Comparison of ENCODE assay signal across 22 mouse cellular contexts in the genomic region with DNA sequence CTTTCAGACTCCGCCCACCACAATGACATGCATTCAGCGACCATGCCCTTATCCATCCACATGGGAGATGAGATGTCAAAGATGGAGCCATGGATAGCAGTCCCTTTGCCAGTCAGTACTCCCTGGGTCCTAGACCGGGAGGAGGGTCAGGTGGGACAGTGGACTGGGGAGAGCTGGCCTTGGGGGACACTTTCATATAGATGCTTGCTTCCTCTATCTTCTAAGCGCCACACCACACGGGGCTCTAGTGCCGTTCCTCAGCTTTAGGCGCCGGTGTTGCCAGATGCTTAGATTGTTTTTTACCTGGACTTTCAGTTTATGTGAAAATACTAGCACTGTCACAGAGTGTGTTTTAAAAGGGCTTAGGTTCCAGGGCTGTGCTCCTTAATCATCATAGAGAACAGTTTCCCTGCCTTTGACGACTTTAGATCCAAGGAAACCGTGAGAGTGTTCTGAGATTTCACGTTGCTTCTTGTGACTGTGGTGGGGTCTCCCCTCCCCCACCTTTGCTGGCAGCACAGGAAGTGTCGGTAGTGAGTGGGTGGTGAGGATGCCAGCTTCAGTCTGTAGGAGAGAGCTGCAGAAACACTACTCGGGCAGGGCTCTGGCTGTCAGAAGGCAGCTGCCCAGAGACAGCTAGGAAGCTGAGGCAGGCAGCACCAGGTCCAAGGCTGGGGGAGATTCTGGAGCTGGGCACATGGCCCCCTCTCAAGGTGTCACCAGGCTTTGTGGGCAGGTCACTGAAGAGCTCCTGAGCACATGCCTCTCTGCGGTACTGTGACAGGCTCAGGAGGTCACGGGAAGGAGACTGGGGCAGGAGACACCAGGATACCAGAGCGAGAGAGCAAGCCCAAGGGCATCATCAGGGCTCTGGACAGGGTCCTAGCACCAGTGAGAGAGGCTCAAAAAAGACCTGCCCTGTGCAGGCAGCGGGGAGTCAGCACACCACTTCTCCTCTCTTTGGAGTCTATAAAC. TPM values are rescaled to one million over a fixed set of nuclear protein-coding genes. Genes with fewer than 3 reads are reported as not detected.
DNase-seq lines count a peak whose midpoint lies in the region; ATAC-seq and TF ChIP-seq lines count a peak whose summit lies in the region.
"Not testable (repeated sequence)": the region's sequence is repeated elsewhere in the genome, so short reads cannot be mapped to it uniquely, and the experiment has no call there.
"Had no signal": no experiment of that assay in that cellular context is flagged by ENCODE, and none has a peak within 500 bp of the region (broad histone marks: within the 10 kb centered on the region; RNA-seq: fewer than 3 reads in every experiment).

No protein-coding gene starts in this region.

- not testable (repeated sequence) for H3K4me1 ChIP-seq in forebrain, postnatal 0 days (ENCODE audit: insufficient read depth); heart, postnatal 0 days (ENCODE audit: control insufficient read depth, insufficient read depth); hindbrain, embryonic 16.5 days (ENCODE audit: control insufficient read depth, insufficient read depth, low read depth, low read length); kidney, embryonic 15.5 days; neural tube, embryonic 13.5 days (replicated peaks)

- DNase-seq in forebrain, postnatal 0 days; heart, postnatal 0 days (ENCODE audit: low spot score): not testable (repeated sequence)
- DNase-seq in thymus, postnatal 25 days: peak; percentile 11

- ATAC-seq in common myeloid progenitor, adult 5-6 weeks (replicated peaks; ENCODE audit: low read depth, poor library complexity, severe bottlenecking): peak; percentile 62
- peak; percentile 88; the same call in 1 of the 2 replicates for ATAC-seq in forebrain, postnatal 0 days
- ATAC-seq in heart, postnatal 0 days (ENCODE audit: insufficient read depth, low read depth): peak; percentile 49; the same call in 1 of the 2 replicates
- ATAC-seq in hindbrain, embryonic 16.5 days: peak; percentile 48; the same call in 1 of the 2 replicates
- ATAC-seq in kidney, embryonic 15.5 days (replicated peaks; ENCODE audit: low FRiP score): 0 out of 2 replicates have a peak, but pooled peaks have one; percentile 34
- ATAC-seq in neural tube, embryonic 13.5 days (ENCODE audit: low read depth): 0 out of 2 replicates have a peak, but pooled peaks have one; percentile 22

- not testable (repeated sequence) for H3K4me3 ChIP-seq in forebrain, postnatal 0 days (ENCODE audit: low read depth, low read length); heart, postnatal 0 days (ENCODE audit: low read depth, low read length); hindbrain, embryonic 16.5 days (ENCODE audit: low read length); kidney, embryonic 15.5 days (replicated peaks); neural tube, embryonic 13.5 days

- H3K36me3 ChIP-seq in forebrain, postnatal 0 days (ENCODE audit: insufficient read depth); heart, postnatal 0 days (replicated peaks; ENCODE audit: control insufficient read depth, insufficient read depth, low read length); hindbrain, embryonic 16.5 days (ENCODE audit: control insufficient read depth, insufficient read depth, low read length); kidney, embryonic 15.5 days; neural tube, embryonic 13.5 days: not testable (repeated sequence)

- TF ChIP-seq CTCF in forebrain, postnatal 0 days (IDR thresholded peaks at IDR 0.05; ENCODE audit: low read depth); heart, postnatal 0 days (IDR thresholded peaks at IDR 0.05; ENCODE audit: low read depth): not testable (repeated sequence)

- H3K4me2 ChIP-seq in forebrain, postnatal 0 days (ENCODE audit: low read depth); heart, postnatal 0 days (ENCODE audit: low read depth, low read length); hindbrain, embryonic 16.5 days (ENCODE audit: low read length); kidney, embryonic 15.5 days; neural tube, embryonic 13.5 days: not testable (repeated sequence)

- H3K27ac ChIP-seq in forebrain, postnatal 0 days (ENCODE audit: low read depth, low read length); heart, postnatal 0 days (ENCODE audit: low read depth); hindbrain, embryonic 16.5 days (ENCODE audit: low read depth, low read length); kidney, embryonic 15.5 days; neural tube, embryonic 13.5 days (replicated peaks): not testable (repeated sequence)

- not testable (repeated sequence) for TF ChIP-seq EP300 in heart, postnatal 0 days (IDR thresholded peaks at IDR 0.05; ENCODE audit: low read depth)

- 51% methylated on average over 3 of the region's 17 CpGs for WGBS in forebrain, postnatal 0 days
- 56% methylated on average over 2 of the region's 17 CpGs for WGBS in heart, postnatal 0 days
- 53% methylated on average over 3 of the region's 17 CpGs for WGBS in hindbrain, embryonic 16.5 days
- 51% methylated on average over 3 of the region's 17 CpGs for WGBS in kidney, embryonic 15.5 days
- WGBS in neural tube, embryonic 13.5 days: 68% methylated on average over 3 of the region's 17 CpGs

- H3K9me3 ChIP-seq in forebrain, postnatal 0 days (ENCODE audit: low read length); heart, postnatal 0 days (replicated peaks; ENCODE audit: control insufficient read depth, low read length); hindbrain, embryonic 16.5 days (ENCODE audit: control insufficient read depth, low read length); kidney, embryonic 15.5 days (replicated peaks); neural tube, embryonic 13.5 days: not testable (repeated sequence)

- H3K27me3 ChIP-seq in forebrain, postnatal 0 days (ENCODE audit: insufficient read depth, low read length); heart, postnatal 0 days (ENCODE audit: control insufficient read depth, insufficient read depth, low read length); hindbrain, embryonic 16.5 days (replicated peaks; ENCODE audit: control insufficient read depth, insufficient read depth, low read length); kidney, embryonic 15.5 days; neural tube, embryonic 13.5 days: not testable (repeated sequence)

- H3K9ac ChIP-seq in forebrain, postnatal 0 days; heart, postnatal 0 days (replicated peaks; ENCODE audit: low read depth, low read length); hindbrain, embryonic 16.5 days (ENCODE audit: low read depth, low read length); kidney, embryonic 15.5 days; neural tube, embryonic 13.5 days: not testable (repeated sequence)

RNA-seq across cellular contexts. Expression of a gene that starts 8.1 kb away (rescaled TPM):
- 0.41 TPM in 1 of 2 replicates, not detected in the other for total RNA-seq in common myeloid progenitor, adult 5-6 weeks (2017)
- total RNA-seq in forebrain, postnatal 0 days (2014; rRNA removed): not detected in 2 replicates
- polyA plus RNA-seq in forebrain, postnatal 0 days (2015; fragmentation: Nextera tagmentation; extraction: Ambion mirVana): 0.29 and 0.57 TPM in 2 replicates
- total RNA-seq in heart, postnatal 0 days (2014; rRNA removed; ENCODE audit: low replicate concordance): not detected in 2 replicates
- polyA plus RNA-seq in heart, postnatal 0 days (2015; fragmentation: Nextera tagmentation; extraction: Ambion mirVana): not detected in 2 replicates
- not detected in 2 replicates for polyA plus RNA-seq in hindbrain, embryonic 16.5 days (2015; fragmentation: Nextera tagmentation; extraction: Ambion mirVana)
- polyA plus RNA-seq in kidney, embryonic 15.5 days (2015; fragmentation: Nextera tagmentation; extraction: Ambion mirVana): 0.32 TPM in 1 of 2 replicates, not detected in the other
- not detected in 2 replicates for polyA plus RNA-seq in neural tube, embryonic 13.5 days (2015; fragmentation: Nextera tagmentation; extraction: Ambion mirVana)
- total RNA-seq: adrenal gland, adult 8-10 months; adrenal gland, postnatal 36 days; ES-E14; gastrocnemius, adult 8-10 months; gastrocnemius, postnatal 36 days; heart, adult 2 months; heart, postnatal 25 days had no signal
- polyA plus RNA-seq: embryonic facial prominence, embryonic 11.5 days; embryonic facial prominence, embryonic 15.5 days; erythroblast, embryonic 14.5 days; forebrain, embryonic 10.5 days; heart, adult 2 months; heart, embryonic 11.5 days; heart, embryonic 15.5 days; hindbrain, embryonic 11.5 days; intestine, postnatal 0 days had no signal

RNA-seq across cellular contexts. Expression of a gene that starts 54.8 kb away (rescaled TPM):
- total RNA-seq in common myeloid progenitor, adult 5-6 weeks (2017): not detected in 2 replicates
- total RNA-seq in forebrain, postnatal 0 days (2014; rRNA removed): 0.19 and 2.7 TPM in 2 replicates
- 0.13 and 0.44 TPM in 2 replicates for polyA plus RNA-seq in forebrain, postnatal 0 days (2015; fragmentation: Nextera tagmentation; extraction: Ambion mirVana)
- not detected in 2 replicates for total RNA-seq in heart, postnatal 0 days (2014; rRNA removed; ENCODE audit: low replicate concordance)
- polyA plus RNA-seq in heart, postnatal 0 days (2015; fragmentation: Nextera tagmentation; extraction: Ambion mirVana): 0.05 and 0.10 TPM in 2 replicates
- 0.35 and 0.62 TPM in 2 replicates for polyA plus RNA-seq in hindbrain, embryonic 16.5 days (2015; fragmentation: Nextera tagmentation; extraction: Ambion mirVana)
- polyA plus RNA-seq in kidney, embryonic 15.5 days (2015; fragmentation: Nextera tagmentation; extraction: Ambion mirVana): 0.14 and 0.68 TPM in 2 replicates
- 0.47 TPM in 1 of 2 replicates, not detected in the other for polyA plus RNA-seq in neural tube, embryonic 13.5 days (2015; fragmentation: Nextera tagmentation; extraction: Ambion mirVana)
- total RNA-seq: gastrocnemius, postnatal 36 days; heart, adult 2 months; heart, postnatal 25 days had no signal
- polyA plus RNA-seq: embryonic facial prominence, embryonic 15.5 days; erythroblast, embryonic 14.5 days; forebrain, embryonic 10.5 days; heart, adult 2 months; heart, embryonic 11.5 days; heart, embryonic 15.5 days; hindbrain, embryonic 11.5 days had no signal

Comparison
In these comparisons a context has a peak if more than half of its experiments do, and no peak if none do; other contexts are left out.
1. ATAC-seq: peak in every context shown above with its lines; median percentile 88 in forebrain, postnatal 0 days; 62 in common myeloid progenitor, adult 5-6 weeks; 49 in heart, postnatal 0 days; 48 in hindbrain, embryonic 16.5 days; 34 in kidney, embryonic 15.5 days; 22 in neural tube, embryonic 13.5 days.